Mouse (Mus musculus) right cerebral cortex, adult 2 months (tissue): ENCODE measurements around the gene Bad.
"Not testable (repeated sequence)": the region's sequence is repeated elsewhere in the genome, so short reads cannot be mapped to it uniquely, and the experiment has no call there.

Experiments used
- DNase-seq, 2 experiments: peaks; one replicate each; pipeline ENCODE4 v3.0.0; 2021 to 2022; ENCODE audit warnings: low spot score in 2 of 2

Bad gene

DNA sequence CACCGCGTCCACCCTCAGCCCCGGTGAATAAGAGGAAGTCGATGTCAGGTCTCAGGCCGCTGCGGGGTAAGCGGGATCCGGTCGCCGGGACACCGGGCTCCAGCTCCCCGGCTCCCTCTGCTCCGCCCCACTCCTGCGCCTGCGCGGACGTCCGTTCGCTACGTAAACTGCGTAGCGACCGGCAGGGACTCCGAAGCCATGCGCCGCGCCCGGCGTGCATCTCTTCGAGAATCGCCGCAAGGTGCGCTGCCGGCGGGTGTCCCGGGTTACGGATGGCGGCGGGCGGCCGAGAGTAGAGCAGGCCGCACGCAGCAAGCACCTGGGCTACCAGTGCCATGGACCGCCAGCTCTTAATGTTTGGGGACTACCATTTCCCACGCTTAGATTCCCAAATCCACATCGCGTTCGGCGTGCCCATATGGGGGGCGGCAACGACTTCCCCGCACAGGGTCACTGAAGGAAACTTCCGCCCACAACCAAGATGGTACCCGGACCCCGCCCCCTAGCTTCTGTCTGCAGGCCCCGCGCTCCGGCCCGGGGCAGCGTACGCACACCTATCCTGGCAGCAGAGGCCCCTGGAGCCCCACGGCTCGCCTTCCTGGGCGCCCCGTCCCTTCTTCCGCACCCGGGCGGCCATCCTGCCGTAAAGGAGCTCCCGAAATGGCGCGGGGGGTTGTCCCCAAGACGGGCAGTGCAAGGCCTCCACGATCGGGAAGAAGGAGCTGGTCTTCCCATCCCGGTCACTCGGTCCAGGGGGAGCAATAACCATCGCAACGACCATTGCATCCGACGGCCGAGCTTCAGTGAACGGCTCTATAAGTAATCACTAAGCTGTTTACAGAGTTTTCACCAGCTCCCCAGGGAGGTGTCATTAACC is at the start of gene Bad:
Gene Bad (plus strand): TSS at position 490 of the 877 bp plus-strand sequence.
- peak; percentile 94 to 95 for DNase-seq

DNA sequence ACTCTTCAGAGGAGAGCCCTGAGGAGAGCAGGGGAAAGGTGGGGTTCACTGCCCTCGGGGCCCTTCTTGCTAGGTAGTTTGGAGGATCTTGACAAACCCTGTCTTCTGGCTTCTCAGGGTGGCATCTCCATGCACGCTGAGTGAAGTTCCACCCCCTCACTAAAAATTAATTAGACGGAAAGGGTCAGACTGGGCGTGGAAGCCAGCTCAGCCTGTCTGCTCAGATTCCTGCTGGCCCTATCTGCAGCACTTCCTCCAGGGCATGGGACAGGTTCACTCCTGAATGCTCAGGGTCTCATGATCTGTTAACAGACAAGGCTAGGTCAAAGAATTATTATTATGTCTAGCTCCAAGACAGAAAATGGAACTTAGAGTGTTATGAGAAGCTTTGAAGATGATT is 49.1 kb upstream of the Bad start:
- no peak for DNase-seq

DNA sequence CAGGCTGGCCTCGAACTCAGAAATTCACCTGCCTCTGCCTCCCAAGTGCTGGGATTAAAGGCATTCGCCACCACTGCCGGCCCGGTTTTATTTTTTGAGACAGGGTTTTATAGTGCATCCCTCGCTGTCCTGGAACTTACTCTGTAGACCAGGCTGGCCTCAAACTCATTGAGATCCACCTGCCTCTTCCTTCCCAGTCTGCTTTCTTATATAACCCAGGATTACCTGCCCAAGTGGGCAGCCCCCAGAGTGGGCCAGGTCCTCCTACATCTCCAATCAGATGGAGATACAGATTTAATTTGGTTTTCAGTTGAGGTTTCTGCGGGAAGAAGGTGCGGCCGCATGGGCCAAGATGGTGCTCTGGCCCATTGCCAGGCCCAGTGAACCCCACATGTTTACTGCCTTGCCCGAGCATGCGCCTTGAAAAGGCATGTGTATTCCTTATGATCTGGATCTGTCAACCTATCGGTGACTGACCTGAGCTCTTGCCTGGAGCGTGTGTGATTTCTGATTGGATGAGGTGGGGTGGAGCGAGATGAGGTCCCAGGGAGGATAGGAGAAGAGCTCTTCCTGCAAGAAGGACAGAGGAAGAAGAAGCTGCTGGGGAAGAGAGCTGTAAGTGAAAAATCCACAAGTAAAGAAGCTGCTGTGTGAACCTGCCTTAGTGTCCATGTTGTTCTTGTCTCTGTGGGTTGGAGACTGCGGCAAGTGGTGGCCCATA is 47.8 kb upstream of the Bad start:
- DNase-seq: no peak

DNA sequence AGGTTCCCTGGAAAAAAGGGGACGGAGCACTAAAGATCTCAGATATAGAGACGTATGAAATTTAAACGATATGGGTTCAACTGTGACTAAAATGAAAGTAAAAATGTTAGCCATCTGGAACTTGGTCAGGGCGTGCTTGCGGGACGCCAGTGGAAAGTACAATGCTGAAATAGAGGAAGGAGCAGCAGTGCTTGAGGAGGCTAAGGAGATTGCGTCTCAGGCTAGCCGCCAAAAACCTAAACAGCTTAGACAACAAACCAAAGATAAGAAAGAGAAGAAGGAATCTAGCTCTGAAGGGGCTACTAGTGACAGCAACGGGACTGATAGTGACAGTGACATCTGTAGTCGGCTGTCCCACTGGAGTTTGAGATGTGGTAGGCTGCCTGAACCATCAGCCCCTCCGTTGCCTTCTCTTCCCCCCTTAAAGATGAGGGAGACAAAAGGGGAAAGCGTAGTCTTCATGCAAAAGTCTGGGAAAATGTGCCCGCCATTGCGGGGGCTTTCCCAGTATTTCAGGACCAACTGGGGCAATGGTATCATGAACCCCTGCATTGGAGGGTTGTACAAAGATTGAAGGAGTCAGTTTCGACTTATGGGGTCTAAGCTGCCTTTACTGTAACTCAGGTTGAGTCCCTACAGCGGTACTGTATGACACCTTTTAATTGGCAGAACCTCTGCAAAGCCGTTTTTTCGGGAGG is 45.9 kb upstream of the Bad start:
- not testable (repeated sequence) for DNase-seq

DNA sequence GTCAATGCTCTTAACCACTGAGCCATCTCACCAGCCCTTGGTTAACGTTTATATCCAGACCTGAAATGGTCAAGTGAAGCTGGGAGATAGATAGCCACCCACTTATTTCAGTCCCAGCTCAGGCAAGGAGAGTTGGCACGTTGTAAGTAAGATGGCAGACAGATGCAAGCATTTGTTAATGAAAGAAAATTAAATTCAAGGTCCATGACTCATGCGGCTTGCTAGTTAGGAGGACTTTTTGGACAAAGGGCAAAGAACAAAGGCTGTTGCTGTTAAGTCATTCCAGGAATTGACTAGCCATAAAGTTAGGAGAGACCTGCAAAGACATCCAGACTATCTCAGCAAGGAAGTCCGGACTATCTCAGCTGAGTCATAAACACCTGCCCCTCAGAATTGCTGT is 42.0 kb upstream of the Bad start:
- no peak for DNase-seq

DNA sequence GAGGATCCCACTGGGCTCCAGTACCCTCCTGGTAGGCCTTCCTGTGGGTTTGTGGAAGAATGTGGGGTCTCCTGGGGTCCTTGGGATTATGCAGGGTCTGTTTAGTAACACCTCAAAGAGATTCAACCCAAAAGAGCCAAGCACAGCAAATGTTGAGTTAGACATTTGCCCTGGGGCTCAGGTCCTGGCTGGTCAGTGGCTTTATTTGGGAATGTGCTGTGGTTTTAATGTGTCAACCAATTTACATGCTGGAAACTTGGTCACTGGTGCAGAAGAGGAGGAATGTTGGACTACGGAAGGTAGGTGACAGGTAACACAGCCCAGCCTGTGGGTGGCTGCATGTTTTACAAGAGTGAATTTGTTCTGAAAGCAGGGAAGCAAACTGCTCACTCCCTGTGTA is 38.6 kb upstream of the Bad start:
- DNase-seq: no peak

DNA sequence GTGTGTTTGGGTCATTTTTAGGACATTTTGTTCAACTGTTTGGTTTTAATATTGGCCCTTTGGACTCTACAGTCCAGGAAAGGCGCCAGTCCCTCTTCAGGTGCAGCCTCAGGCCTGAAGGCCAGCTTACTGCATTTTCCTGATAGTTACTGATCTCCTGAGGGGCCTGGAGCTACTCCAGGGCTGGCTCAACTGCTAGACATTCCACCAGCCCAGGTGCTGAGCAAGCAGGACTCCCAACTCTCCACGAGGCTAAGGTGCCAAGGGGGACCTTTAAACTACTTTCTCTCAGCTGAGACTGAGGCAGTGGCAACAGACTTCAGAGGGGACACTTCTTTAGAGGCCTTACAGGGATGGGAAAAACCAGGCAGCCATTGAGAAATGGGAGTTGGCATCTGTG is 36.8 kb upstream of the Bad start:
- no peak for DNase-seq

DNA sequence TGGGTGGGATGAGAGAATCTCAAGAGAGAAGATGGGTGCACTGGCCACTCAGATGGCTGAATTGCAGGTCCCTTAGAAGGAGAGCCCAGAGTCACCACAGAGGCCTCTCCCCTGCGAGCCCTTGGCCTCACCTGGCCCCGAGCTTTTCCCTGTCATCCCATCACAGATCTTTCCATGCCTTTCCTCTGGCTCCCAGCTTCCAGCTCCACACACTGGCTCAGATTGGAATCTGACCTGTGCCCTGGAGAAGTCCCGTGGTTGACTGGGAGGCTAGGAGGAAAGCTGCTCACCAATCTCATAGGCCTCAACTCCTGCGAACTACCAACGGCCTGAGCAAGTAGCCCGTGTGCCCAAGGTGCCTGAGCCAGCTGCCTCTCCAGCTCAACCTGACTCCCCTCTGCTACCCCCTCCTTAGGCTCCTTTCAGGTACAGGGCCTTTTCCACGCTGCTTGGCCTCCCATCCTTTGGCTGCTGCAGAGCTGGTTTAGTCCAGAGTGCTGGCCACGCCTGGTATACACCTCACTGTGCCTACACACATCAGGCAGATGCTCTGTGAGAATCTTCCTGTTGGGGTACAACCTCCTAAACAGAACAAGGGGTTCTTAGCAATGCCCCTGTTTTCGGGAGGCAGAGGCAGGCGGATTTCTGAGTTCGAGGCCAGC is 36.0 kb upstream of the Bad start:
- DNase-seq: no peak

DNA sequence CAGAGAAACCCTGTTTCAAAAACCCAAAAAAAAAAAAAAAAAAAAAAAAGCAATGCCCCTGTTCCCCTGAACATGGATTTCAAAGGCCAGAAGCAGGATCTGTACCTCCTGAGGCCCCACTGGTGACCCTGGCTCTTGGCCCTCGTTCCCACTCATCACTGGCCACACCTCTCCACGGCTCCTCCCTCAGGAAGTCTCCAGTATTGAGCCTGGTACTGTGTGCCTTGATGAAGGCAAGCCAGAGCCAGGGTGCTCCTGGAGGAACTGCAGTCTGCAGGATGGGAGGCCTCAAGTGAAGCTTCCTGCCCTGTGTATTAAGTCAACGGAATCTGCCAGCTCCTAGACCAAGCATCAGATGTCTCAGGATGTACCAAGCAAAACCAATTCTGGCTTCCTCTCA is 35.5 kb upstream of the Bad start:
- no peak for DNase-seq

DNA sequence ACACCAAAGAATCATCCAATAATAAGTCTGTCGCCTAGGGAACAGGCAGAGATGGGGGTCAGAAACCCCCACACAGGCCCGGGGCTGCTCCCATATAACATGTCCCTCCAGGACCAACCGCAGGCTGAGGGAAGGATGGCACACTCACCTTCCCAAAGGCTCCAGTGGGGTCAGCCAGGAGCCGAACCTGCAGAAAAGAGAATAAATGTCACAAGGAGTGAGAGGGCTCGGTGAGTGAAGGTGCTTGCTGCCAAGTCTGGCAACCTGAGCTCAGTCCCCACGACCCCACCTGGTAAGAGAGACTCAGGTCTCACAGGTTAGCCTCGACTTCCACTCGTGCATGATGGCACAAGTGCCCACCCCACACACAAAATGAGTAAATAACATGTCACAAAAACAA is 34.6 kb upstream of the Bad start:
- DNase-seq: peak in 1 of 2 experiments; percentile 2

DNA sequence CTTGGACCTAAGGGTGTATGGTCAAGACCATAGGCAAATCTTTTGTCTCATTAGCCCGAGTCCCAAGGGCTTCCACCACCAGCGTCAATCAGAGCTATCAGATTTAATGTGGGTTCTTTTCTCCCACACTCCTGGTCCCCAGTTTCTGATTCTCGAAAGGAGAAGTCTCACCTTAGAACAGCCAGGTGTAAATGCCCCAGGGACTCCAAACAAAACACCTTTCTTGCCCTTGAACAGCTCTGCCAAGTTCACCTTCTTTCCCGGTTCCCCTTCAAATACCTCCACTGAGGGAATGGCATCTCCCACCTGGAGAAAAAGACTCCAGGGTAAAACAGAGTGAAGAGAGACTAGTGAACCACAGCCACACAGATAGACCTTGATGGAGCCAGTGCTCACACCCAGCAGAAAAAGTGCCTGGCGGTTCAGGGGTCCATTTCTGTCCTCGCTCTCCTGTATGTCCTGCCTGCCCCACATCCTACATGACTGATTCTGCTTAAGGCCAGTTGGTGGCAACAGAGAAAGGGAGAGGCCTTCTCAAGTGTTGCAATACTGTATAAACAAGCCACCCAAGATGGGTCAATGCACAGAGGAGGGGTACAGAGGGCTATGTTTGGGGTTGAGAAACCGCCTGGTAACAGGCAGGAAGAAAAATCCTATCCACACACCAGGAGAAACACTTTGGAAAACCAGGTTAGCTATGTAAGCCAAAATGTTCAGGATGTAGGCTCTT is 33.7 kb upstream of the Bad start:
- peak in 1 of 2 experiments; percentile 5 for DNase-seq

DNA sequence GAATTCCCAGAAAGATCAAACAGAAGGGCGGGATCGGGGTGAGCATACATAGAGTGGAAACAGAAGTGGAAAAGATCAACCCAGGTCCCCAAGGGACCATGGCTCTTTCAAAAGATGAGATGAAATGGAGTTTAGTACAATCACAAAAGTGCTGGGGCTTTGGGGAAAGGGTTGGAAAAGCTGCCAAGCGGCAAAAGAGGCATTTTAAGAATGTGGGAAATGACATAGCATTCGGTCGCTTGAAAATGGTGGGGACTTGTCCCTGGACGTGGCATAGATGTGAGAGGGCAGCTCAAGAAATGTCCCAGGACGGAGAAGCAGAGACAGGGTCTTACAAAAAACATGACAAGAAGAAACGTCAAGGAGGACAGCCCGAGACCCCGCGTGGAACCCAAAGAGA is 32.6 kb upstream of the Bad start:
- no peak for DNase-seq

DNA sequence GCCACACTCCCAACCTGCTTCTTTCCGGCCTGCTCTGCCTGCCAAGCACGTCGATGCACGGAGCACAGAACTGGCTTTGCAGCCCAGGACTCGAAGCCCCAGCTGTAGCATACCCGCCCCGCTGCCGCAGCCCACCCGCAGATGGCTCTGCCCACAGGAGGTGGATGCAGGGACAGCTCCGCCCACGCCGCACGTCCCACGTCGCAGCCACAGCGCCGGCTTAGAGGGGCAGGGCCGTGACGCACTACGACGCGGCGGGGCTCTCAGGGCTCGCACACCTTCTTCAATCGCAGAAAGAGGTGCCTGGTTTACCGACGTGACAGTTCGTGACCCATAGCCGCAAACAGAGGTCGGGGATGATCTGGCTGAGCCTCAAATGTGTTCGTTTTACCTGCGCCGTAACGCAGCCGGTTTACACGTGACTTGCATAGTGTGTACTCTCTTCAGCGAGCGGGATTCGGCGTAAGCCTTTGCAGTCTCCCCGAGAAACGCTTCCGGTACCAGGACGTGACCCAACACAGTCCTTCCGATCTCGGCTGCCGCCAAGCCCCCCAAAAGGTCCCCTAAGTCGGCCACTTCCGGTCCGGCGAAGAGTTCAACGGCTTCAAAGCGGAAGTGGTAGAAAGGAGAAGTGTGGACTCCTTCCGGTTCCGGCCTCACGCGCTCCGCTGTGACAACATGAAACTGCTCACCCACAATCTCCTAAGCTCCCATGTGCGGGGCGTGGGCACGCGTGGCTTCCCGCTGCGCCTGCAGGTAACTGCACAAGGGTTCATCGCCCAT is 32.0 kb upstream of the Bad start, which contains the start of the genes Trmt112 and Prdx5:
Gene Trmt112 (plus strand): TSS at position 192 of the 783 bp plus-strand sequence.
Gene Prdx5 (minus strand): TSS at position 600 of the 783 bp plus-strand sequence.
- DNase-seq: peak; percentile 92

DNA sequence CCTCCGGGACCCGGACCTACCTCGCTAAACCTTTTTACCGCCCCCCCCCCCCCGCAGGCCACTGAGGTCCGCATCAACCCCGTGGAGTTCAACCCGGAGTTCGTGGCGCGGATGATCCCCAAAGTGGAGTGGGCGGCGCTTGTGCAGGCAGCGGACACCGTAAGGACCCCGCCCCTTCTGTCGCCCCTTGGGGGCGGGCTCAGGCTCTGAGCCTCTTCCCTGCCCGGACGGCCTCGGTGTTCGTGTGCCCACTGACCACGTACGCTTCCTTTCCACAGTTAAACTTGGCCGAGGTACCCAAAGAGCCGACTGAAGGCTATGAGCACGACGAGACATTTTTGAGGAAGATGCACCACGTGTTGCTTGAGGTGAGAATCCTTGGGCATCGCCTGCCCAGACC is 31.4 kb upstream of the Bad start:
- DNase-seq: not testable (repeated sequence)

DNA sequence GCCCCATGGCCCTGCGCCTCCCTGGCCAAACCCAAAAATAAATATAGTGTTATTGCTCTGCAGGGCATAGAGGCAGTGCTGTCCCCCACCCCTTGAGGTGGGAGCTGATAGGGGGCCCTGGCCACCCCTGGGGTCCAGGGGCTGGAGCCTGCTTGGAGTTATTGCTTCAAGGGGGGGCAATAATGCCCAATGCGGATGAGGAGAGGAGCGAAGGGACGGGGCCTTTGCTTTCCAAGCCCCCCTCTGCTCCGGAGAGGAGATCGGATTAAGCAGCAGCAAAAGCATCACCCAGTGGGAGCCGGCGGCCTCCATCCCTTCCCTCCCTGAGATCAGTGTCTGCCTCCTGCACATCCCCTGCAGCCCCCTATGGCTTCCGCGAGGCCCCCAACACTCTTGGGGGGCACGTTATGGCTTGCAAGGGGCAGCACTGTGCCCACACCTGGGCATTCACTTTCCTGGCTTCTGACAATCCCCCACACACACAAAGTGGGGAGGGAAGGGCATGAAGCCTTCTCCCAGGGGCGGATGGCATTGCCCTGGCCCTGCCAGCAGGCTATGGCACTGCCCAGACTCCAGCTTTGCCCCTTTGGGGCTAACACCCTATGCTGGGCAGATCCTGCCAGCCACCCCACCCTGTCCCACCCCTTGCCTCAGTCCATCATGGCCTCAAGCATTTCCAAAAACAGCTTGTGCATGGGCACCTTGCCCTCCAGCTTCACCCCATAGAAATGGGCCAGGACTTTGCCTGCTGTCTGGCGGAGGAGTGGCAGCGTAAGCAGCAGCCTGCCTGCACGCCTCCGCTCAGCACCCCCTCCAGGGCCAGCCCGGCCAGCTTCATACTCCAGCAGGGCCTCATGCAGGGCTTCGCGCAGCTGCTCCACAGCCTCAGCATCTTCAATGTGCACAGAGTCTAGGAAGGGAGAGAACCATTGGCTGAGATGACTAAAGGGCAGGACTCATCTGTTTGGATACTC is 30.3 kb upstream of the Bad start:
- peak in 1 of 2 experiments; percentile 7 for DNase-seq

DNA sequence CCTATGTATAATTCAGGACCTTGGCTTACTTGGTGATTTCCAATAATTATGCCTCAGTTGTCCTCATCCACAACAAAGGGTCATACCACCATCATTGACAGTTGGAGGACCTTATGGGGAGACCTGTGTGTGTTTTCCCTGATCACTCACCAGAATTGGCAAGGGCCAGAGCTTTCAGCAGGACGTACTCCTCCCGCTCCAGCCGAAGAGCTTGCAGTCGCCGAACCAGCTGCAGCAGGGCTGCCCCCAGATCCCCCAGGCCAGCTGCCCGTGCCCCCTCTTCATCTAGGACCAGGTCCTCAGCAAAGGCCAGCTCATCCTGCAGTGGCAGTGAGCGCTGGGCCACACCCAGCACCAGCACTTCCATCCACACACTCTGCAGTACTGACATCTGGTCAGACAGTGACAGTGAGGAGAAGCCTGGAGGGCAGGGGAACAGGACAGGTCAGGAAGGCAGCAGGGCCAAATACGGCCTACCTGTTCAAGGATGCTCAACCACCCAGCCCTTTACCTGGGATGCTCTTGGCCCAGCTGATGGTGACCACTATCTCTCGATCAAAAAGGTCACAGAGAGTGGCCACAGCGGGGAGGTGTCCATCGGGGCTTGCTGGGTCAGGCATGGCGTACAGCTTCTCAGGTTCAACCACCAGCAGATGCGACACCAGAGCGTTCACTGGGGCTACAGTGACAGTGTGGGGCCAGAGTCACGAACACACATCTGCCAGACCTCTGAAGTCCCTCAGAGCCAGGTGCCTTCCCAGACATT is 29.3 kb upstream of the Bad start:
- DNase-seq: peak in 1 of 2 experiments; percentile 2

DNA sequence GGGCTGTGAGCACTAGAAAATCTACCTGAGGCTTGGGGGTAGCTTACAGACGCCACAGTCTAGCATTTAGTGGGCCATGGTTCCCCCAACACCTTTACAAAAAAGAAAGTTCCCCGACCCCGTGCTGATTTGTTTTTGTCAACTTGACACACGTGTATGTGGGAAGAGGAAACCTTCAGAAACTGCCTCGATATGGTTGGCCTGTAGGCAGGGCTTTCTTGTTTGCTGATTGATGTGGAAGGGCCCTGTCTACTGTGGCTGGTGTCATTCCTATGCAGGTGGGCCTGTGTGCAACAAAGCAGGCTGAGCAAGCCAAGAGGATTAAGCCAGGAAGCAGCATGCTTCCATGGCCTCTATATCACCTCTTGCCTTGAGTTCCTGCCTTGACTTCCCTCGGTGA is 28.6 kb upstream of the Bad start:
- DNase-seq: no peak

DNA sequence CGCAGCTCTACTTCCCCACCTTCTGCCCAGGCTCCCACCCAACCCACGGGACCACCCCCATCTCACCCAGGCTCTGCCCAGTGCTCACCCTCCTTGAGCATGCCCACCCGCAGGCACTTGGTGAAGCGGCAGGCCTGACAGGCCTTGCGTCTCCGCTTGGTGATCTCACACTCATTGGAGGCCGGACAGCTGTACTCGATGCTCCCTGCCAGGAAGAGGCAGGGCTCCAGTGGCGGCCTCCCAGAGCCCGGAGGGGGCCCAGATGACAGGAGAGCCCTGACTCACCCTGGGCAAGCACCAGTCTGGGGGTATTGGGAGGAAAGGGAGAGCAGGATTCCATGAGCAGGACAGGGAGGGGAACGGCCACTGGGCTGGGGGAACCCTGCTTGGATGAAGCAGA is 27.7 kb upstream of the Bad start:
- no peak for DNase-seq
